Mouse (Mus musculus) ES-E14 (cell line): ENCODE measurements around the gene Arid5b. TPM values are rescaled to one million over a fixed set of nuclear protein-coding genes. Genes with fewer than 3 reads are reported as not detected.

ENCODE experiments used
- DNase-seq: peaks from one replicate; pipeline ENCODE4 v3.0.0-alpha.2; 2013; ENCODE audit warnings: low read depth, low spot score
- H3K27ac ChIP-seq: 2 replicates; pipeline ENCODE4 v1.5.1; 2012; ENCODE audit warnings: low read depth, mild to moderate bottlenecking, low read length, moderate library complexity, mixed read lengths; ENCODE audit not compliant: poor library complexity, insufficient read depth, severe bottlenecking
- H3K36me3 ChIP-seq: 2 replicates; pipeline ENCODE4 v1.6.1; 2012; ENCODE audit warnings: mild to moderate bottlenecking, low read length, moderate library complexity, mixed read lengths; ENCODE audit not compliant: control insufficient read depth, poor library complexity, insufficient read depth, severe bottlenecking
- H3K4me1 ChIP-seq, 2 experiments: fragments of 150-350 bp in 1 of 2; sonication (generic) in 1 of 2; 2 replicates each; pipeline ENCODE4 v1.6.1; 2012; ENCODE audit warnings: low read length in 2 of 2, mild to moderate bottlenecking in 1 of 2, mixed read lengths in 1 of 2; ENCODE audit not compliant: control insufficient read depth in 2 of 2, insufficient read depth in 2 of 2, poor library complexity in 1 of 2
- H3K4me3 ChIP-seq, 2 experiments: fragments of 150-350 bp in 1 of 2; sonication (generic) in 1 of 2; 2 replicates each; pipeline ENCODE4 v1.5.1; 2012; ENCODE audit warnings: low read length in 2 of 2, low read depth in 1 of 2, mild to moderate bottlenecking in 1 of 2, mixed read lengths in 1 of 2; ENCODE audit not compliant: insufficient read depth in 1 of 2, poor library complexity in 1 of 2, severe bottlenecking in 1 of 2
- H3K9ac ChIP-seq: 2 replicates; pipeline ENCODE4 v1.6.1; 2012; ENCODE audit warnings: low read depth, mild to moderate bottlenecking, low read length, mixed read lengths; ENCODE audit not compliant: poor library complexity, insufficient read depth, severe bottlenecking
- H3K9me3 ChIP-seq: fragments of 150-350 bp; sonication (generic); 2 replicates; pipeline ENCODE4 v1.6.1; 2012; ENCODE audit warnings: low read depth, mild to moderate bottlenecking, low read length; ENCODE audit not compliant: control insufficient read depth, insufficient read depth
- CHD2 ChIP-seq: IDR thresholded peaks from 2 replicates; pipeline ENCODE4 v1.6.1; 2014; ENCODE audit warnings: mild to moderate bottlenecking, low read depth, low read length, inconsistent platforms
- HCFC1 ChIP-seq: IDR thresholded peaks from 2 replicates; pipeline ENCODE4 v1.6.1; 2012; ENCODE audit warnings: low read length, inconsistent platforms, borderline replicate concordance; ENCODE audit not compliant: insufficient read depth
- MAFK ChIP-seq: IDR thresholded peaks from 2 replicates; pipeline ENCODE4 v1.6.1; 2014; ENCODE audit warnings: mild to moderate bottlenecking, low read depth, low read length, inconsistent platforms; ENCODE audit not compliant: insufficient read depth
- ZC3H11A ChIP-seq: IDR thresholded peaks from 2 replicates; pipeline ENCODE4 v1.6.1; 2012; ENCODE audit warnings: low read depth, mild to moderate bottlenecking, inconsistent platforms, low read length, borderline replicate concordance
- ZNF384 ChIP-seq: IDR thresholded peaks from 2 replicates; pipeline ENCODE4 v1.6.1; 2012; ENCODE audit warnings: low read depth, low read length, inconsistent platforms
- in situ Hi-C, 2 experiments: fragments of 600-800 bp; cut with MboI; formaldehyde crosslinking; loops; one replicate each; pipeline ENCODE4 v1.15.1; 2025; ENCODE audit warnings: low sequenced_read_pairs in 2 of 2, inconsistent platforms in 1 of 2; ENCODE audit not compliant: unreplicated experiment in 2 of 2
- total RNA-seq: library from RNA; depleted of rRNA; stranded (reverse); fragments of 300-350 nt; gene quantifications from 2 replicates; pipeline ENCODE4 v1.2.3, GENCODE M21; 2012

Gene Arid5b
- total RNA-seq, 1 experiment: 26.2 TPM

DNA sequence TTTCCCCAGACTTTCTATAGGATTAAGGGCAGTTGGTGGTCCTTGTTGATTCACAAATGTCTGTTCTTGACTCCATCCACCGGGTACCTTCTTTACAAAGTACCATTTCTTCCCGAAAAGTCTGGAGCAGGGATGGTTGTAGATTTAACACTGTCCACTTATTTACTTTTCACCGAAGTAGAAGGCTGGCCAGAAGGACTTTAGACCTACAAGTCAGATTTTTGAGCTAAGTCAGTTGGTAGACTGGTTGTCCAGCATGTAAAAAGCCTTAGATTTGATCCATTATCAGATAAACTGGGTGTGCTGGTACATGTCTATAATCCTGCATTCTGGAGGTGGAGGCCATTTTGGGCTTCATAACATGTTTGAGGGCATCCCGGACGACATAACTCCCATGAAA, 42.0 kb upstream of the Arid5b start:
- TF ChIP-seq ZC3H11A: no peak
- no peak for TF ChIP-seq CHD2
- TF ChIP-seq HCFC1: no peak
- no peak for TF ChIP-seq MAFK
- TF ChIP-seq ZNF384: no peak

DNA sequence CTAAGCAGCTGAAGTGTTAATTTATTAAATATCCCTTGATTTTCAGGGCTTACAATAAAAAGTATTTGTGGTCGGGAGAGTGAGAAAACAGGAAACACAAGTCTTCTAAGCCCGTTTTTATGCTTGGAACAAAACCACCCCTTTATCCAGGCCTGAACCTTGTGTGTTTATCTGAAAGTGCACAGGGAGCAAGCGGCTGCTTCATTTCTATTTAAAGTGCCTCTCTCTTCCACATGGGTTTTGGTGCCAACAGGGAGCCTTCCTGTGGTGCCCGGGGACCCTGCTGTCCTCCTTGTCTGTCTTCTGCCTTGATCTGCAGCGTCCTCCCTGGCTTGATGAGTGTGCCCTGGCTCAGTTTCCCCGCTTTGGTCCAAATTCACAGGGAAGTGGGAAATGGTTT, 40.9 kb upstream of the Arid5b start:
- H3K27ac ChIP-seq: no peak overlapping the region
- no peak for DNase-seq
- no peak for TF ChIP-seq CHD2
- TF ChIP-seq MAFK: no peak
- no peak for TF ChIP-seq ZNF384
- no peak for TF ChIP-seq ZC3H11A
- no peak for TF ChIP-seq HCFC1
- no peaks in the 10 kb centered on the region for H3K36me3 ChIP-seq
- H3K4me1 ChIP-seq: no peaks in the 10 kb centered on the region
- no peak overlapping the region for H3K9ac ChIP-seq
- in situ Hi-C loops: no loop called here
- no peaks in the 10 kb centered on the region for H3K9me3 ChIP-seq
- no peak overlapping the region for H3K4me3 ChIP-seq

More for the DNA sequence above, 42.0 kb upstream of the Arid5b start:
- no peak for DNase-seq
- H3K4me3 ChIP-seq: no peak overlapping the region
- no peaks in the 10 kb centered on the region for H3K9me3 ChIP-seq
- in situ Hi-C loops: no loop called here
- no peak overlapping the region for H3K27ac ChIP-seq
- H3K4me1 ChIP-seq: no peaks in the 10 kb centered on the region
- H3K36me3 ChIP-seq: no peaks in the 10 kb centered on the region
- no peak overlapping the region for H3K9ac ChIP-seq

DNA sequence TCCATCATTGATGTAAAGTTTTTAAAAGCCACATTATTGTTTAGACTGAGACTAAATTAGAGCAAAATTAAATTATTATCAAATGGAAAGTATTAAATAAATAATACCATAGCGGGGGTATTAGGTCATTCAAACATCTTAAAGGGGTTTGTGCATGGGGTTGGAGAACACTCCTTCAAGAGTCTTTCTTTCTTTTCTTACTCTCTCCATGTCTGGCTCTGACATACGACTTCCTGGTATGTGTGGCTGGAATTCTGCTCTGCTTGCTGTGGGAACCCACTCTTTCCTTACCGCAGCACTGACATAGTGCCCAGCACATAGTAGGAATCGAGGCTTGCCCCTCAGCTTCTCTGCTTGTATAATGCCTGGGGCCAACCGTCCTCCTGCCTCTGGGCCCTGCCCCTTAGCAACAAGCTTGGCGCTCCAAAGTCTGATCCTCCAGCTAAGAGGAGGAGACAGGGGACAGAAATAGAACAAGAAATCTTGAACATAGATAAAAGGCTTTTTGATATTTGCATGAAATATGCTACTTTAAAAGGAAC, 40.0 kb upstream of the Arid5b start:
- no peak for DNase-seq
- Histone ChIP-seq H3K36me3 (no peaks in the 10 kb centered on the region), H3K27ac (no peak overlapping the region), H3K9me3 (no peaks in the 10 kb centered on the region), H3K4me3 (no peak overlapping the region), H3K4me1 (no peaks in the 10 kb centered on the region), H3K9ac (no peak overlapping the region)
- in situ Hi-C loops: no loop called here
- TF ChIP-seq ZNF384: no peak
- TF ChIP-seq ZC3H11A: no peak
- no peak for TF ChIP-seq MAFK
- no peak for TF ChIP-seq HCFC1
- TF ChIP-seq CHD2: no peak

DNA sequence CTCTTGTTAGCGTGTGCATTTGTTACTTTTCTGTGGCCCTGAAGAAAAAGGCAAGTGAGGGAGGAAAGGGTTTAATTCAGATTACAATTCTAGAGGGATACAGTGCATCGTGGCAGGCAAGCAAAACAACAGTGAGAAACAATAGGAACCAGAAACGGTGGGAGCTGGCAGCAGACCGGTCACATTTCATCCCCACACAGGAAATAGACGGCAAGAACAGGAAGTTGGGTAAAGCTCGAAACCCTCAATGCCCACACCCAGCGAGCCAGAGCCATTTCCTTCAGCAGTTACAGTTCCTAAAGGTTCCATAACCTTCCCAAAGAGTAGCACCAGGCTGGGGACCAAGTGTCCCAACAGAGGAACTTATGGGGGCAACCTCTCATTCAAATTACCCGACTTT, 34.2 kb upstream of the Arid5b start:
- in situ Hi-C loops: no loop called here
- no peak for DNase-seq
- Histone ChIP-seq H3K9ac (no peak overlapping the region), H3K4me3 (no peak overlapping the region), H3K27ac (no peak overlapping the region), H3K9me3 (no peaks in the 10 kb centered on the region), H3K4me1 (no peaks in the 10 kb centered on the region), H3K36me3 (no peaks in the 10 kb centered on the region)
- TF ChIP-seq HCFC1 (no peak), ZC3H11A (no peak), ZNF384 (no peak), MAFK (no peak), CHD2 (no peak)

DNA sequence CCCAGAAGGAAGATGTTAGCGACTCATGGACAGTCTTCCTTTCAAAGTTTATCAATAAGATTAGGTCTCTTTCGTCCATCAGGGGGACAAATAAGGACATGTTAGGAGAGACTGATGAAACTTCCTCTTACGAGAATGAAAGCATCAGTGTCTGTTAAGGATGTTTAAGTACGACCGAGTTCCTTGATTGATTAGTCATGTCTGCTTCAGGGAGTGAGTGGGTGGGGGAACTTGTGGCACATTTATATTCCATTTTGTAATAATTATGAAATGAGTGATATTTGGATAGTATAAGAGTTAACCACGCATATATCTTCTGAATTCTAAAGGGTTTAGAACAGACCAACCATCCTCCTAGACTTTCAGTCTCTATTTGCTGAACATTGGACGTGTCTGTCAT, 22.5 kb upstream of the Arid5b start:
- H3K9ac ChIP-seq: no peak overlapping the region
- H3K27ac ChIP-seq: no peak overlapping the region
- H3K9me3 ChIP-seq: no peaks in the 10 kb centered on the region
- TF ChIP-seq CHD2 (no peak), MAFK (no peak), HCFC1 (no peak), ZC3H11A (no peak), ZNF384 (no peak)
- DNase-seq: no peak
- no peaks in the 10 kb centered on the region for H3K4me1 ChIP-seq
- in situ Hi-C loops: no loop called here
- no peaks in the 10 kb centered on the region for H3K36me3 ChIP-seq
- no peak overlapping the region for H3K4me3 ChIP-seq
